Mouse (Mus musculus): ENCODE measurements at regions not wholly inside any gene's neighbourhood (a gene's known extent, or its start where the extent isn't known, plus 50 kb on each side); places are given as distances from the start of the nearest gene placed in this dataset.
"Not testable (repeated sequence)": the region's sequence is repeated elsewhere in the genome, so short reads cannot be mapped to it uniquely, and the experiment has no call there.

DNA sequence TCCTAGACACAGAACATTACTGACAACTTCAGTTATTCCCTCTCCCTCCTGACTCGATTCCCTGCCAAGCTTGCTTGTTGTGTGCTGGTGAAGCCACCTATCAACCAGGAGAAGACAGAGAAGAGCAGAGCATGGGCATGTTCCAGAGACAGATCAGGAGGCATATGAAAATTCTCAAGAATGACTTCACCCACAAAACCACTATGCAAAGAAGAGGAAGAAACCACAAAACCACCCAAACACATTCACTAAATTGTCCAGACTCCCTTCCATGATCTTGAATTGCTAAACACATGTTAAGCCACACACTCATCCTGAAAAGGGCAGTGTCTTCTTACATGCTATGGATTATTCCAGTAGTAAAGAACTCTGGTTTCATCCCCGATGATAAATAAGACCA, 284.8 kb upstream of the Tex13c3 start:
- no peak for DNase-seq

DNA sequence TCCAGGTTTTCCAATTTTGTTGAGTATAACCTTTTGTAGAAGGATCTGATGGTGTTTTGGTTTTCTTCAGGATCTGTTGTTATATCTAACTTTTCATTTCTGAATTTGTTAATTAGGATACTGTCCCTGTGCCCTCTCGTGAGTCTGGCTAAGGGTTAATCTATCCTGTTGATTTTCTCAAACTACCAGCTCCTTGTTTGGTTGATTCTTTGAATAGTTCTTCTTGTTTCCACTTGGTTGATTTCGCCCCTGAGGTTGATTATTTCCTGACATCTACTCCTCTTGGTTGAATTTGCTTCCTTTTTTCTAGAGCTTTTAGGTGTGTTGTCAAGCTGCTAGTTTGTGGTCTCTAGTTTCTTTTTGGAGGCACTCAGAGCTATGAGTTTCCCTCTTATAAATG, 270.4 kb upstream of the Tex13c3 start:
- DNase-seq = not testable (repeated sequence)

- DNase-seq = not testable (repeated sequence)
Measured at GRCm38 (mm10) chrX:19708971-19709370, 227.9 kb upstream of the Tex13c3 start.

DNA sequence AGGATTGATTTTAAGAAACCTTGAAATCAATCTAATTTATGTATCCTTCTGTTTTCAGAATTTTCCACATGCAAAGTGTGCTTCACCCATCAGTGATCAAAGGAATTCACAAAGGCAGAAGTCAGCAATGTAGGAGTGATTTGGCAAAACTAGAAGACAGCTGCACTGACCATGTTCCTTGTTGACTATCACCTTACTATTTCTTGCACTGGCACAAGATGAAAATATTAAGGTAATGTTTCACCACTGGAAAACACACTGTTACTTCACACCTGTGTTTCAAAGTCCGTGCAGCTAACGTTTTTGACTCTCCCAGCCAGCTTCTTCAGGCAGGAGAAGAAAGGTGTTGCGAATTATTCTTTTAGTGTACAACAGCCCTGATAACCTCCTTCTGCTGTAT, 221.4 kb upstream of the Tex13c3 start:
- no peak for DNase-seq

DNA sequence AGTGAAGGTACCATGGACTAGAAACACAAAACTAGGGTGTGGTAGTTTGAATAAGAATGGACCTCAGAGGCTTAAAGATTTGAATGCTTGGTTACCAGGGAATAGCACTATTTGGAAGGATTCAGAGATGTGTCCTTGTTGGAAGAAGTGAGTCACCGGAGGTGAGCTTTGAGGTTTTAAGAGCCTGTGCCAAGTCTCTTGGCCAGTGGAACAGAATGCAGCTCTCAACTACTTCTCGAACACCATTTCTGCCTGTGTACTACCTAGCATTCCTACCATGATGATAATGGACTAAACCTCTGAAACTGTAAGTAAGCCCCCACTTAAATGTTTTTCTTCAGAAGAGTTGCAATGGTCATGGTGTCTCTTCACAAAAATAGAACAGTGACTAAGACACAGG, 219.2 kb upstream of the Tex13c3 start:
- DNase-seq = peak; percentile 0

DNA sequence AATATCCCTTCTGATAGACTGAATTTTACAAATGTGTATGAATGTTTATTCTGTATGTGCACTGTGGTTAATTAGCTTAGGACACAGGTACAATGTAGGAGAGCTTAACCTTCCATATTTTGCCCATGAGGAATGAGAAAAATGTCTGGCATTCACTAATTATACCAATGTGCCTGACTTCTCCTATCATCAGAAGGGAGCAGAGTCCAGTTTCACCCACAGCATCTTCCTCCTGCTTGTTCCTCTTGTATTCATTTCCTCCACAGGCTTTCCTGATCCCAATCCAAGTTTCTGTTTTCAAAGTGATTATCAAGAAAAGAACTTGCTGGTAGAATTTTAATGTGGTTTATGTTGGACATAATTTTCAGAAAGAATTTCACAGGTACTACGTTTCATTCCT, 206.4 kb upstream of the Tex13c3 start:
- DNase-seq = no peak

All from adrenal gland, postnatal 25 days (tissue).